Mouse (Mus musculus) erythroblast, embryonic 14.5 days (primary cell): ENCODE data around the gene Tenm3. TPM values are rescaled to one million over a fixed set of nuclear protein-coding genes. Genes with fewer than 3 reads are reported as not detected.

Source experiments
- H3K27me3 ChIP-seq: 2 replicates; pipeline ENCODE4 v1.6.1; 2012; ENCODE audit warnings: inconsistent platforms; ENCODE audit not compliant: control insufficient read depth
- H3K36me3 ChIP-seq: 2 replicates; pipeline ENCODE4 v1.6.1; 2012; ENCODE audit warnings: mild to moderate bottlenecking, inconsistent platforms; ENCODE audit not compliant: control insufficient read depth
- H3K4me1 ChIP-seq: 2 replicates; pipeline ENCODE4 v1.6.1; 2012; ENCODE audit warnings: inconsistent platforms; ENCODE audit not compliant: control insufficient read depth
- H3K4me3 ChIP-seq: replicated peaks from 2 replicates; pipeline ENCODE3; 2012; ENCODE audit warnings: moderate library complexity, mild to moderate bottlenecking, inconsistent platforms
- H3K9me3 ChIP-seq: 2 replicates; pipeline ENCODE4 v1.6.1; 2012; ENCODE audit warnings: low read length, inconsistent platforms, mixed read lengths; ENCODE audit not compliant: control insufficient read depth
- GATA1 ChIP-seq: IDR thresholded peaks from 2 replicates; pipeline ENCODE4 v1.6.1; 2012; ENCODE audit warnings: low read length, inconsistent platforms, mixed read lengths
- TAL1 ChIP-seq: IDR thresholded peaks from 3 replicates; pipeline ENCODE4 v1.6.1; 2012; ENCODE audit warnings: low read length, inconsistent platforms, mixed read lengths
- polyA plus RNA-seq: library from polyadenylated mRNA; stranded (reverse); fragments of >175 nt; gene quantifications from 2 replicates; pipeline ENCODE4 v1.2.3, GENCODE M21; 2012

The Tenm3 gene
- polyA plus RNA-seq, 1 experiment = under 0.01 TPM

DNA sequence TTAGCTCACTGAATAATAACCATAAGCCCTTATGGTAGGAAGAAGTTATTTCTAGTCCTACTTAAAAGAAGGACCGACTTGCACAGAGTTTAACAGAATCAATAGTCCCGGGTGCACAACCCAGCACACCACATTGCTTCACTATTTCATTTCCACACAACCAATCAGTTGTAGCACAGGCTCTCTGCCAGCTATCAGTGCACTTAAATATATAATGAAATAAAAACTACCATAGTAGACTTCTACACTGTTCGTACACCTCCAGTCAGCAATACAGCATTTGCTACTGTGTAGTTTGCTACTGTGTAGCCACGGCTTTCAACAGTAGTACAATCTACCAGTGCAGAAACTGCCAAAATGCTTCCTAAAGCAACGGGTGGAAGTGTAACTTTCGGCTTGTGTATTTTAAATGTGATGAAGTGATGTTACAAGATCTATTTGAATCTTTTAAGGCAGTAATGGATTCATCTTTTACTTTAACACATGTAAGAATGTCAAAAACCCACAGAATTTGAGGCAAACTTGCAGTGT lies 353.1 kb downstream of the Tenm3 start:
- Histone ChIP-seq H3K4me3 (no peak overlapping the region), H3K36me3 (no peaks in the 10 kb centered on the region), H3K4me1 (no peaks in the 10 kb centered on the region), H3K9me3 (peaks cover 13% of the 10 kb centered on the region), H3K27me3 (no peaks in the 10 kb centered on the region)
- TF ChIP-seq TAL1 = no peak
- TF ChIP-seq GATA1 = no peak

- Histone ChIP-seq H3K9me3 (peaks cover 15% of the 10 kb centered on the region; the same call in 1 of the 2 replicates), H3K27me3 (no peaks in the 10 kb centered on the region), H3K4me1 (no peaks in the 10 kb centered on the region), H3K36me3 (no peaks in the 10 kb centered on the region), H3K4me3 (no peak overlapping the region)
- no peak for TF ChIP-seq GATA1
- no peak for TF ChIP-seq TAL1
These were observed 353.7 kb downstream of the Tenm3 start for GRCm38 (mm10) chr8:48489936-48490634.

- Histone ChIP-seq H3K36me3 (no peaks in the 10 kb centered on the region), H3K4me1 (no peaks in the 10 kb centered on the region), H3K4me3 (no peak overlapping the region), H3K27me3 (no peaks in the 10 kb centered on the region), H3K9me3 (peaks cover 15% of the 10 kb centered on the region; the same call in 1 of the 2 replicates)
- TF ChIP-seq GATA1 (no peak), TAL1 (no peak)
These were observed 354.3 kb downstream of the Tenm3 start for GRCm38 (mm10) chr8:48489417-48489816.

DNA sequence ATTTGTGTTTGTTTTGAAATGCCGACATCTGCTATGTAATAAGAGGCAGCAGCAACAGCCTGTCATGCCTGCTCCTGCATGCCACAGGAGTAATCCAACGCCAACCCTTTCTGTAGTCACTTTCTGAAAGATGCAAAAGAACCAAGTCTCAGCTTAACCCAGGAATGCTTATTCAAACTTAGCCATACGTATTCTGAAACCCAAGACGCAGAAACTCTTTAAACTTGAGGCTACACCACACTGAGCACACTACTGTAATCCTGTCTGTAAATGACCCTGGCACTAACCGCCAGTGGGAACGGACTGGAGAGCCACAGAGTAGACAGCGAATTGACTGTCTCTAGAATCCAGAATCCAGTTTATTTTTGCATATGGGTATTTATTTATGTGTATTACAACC lies 354.9 kb downstream of the Tenm3 start:
- no peaks in the 10 kb centered on the region for H3K4me1 ChIP-seq
- H3K9me3 ChIP-seq = peaks cover 13% of the 10 kb centered on the region; the same call in 1 of the 2 replicates
- no peaks in the 10 kb centered on the region for H3K27me3 ChIP-seq
- no peak overlapping the region for H3K4me3 ChIP-seq
- TF ChIP-seq TAL1 (no peak), GATA1 (no peak)
- no peaks in the 10 kb centered on the region for H3K36me3 ChIP-seq

DNA sequence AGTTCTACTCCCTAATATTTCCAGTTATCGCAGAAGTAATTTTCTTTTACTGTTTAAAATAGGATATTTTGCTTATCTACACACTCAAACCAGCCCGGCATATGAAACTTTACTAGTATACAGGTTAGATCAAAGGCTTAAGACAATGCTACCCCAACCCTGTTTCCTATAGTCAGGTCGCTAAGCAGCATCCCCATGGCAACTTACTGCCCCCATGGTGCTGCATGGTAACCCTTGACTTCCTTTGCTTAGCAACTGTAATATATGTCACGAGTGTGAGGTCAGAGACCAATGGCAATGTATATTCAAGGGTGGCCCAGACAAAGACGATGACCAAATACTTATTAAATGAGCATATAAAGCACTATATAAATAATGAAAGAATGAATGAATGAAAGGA lies 359.6 kb downstream of the Tenm3 start:
- peaks cover 22% of the 10 kb centered on the region for H3K9me3 ChIP-seq
- H3K4me1 ChIP-seq = no peaks in the 10 kb centered on the region
- no peak for TF ChIP-seq TAL1
- no peak for TF ChIP-seq GATA1
- no peaks in the 10 kb centered on the region for H3K36me3 ChIP-seq
- no peaks in the 10 kb centered on the region for H3K27me3 ChIP-seq
- H3K4me3 ChIP-seq = no peak overlapping the region

DNA sequence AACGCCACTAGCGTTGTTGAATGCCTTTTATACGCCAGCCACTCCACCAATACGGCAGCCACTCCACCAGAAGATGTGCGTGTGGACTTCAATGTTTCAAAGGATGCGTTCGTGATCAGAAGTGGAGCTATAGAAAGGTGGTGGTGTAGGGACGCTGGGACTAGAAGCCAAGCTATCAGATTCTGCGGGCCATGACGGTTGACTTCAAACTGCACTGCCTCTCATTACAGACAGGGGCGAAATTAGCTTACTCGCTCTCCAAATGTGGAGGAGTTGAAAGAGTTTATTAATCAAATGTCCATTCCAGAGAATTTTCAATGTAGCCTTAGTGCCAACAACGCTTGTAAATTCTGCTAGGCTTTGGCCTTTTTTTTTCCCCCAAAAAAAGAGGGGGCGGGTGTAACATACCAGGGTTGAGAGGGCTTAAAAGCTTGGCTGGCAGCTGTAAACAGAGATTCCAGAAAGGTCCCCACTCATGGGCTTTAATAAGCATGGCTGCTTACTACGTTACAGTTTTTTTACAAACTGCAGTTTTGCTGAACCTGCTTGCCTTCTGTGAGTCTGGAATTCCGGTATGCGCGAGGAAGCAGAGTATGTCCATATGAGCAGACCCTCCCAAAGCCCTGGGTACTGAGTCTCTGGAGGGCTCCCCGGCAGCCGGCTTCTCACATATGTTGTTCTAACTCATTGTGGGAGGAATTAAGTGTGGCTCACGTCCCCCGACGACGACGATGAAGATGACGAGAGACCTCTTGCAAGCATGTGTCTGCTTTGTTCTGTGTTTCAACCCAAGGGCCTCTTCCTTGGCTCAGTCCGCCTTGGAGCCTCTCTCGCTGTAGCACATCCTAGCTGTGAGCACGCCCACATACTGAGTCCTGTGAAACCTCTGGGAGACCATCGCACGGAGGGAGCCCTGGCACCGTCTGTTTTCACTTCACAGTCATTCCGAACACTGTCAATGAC lies 361.8 kb downstream of the Tenm3 start:
- no peaks in the 10 kb centered on the region for H3K36me3 ChIP-seq
- no peaks in the 10 kb centered on the region for H3K4me1 ChIP-seq
- no peaks in the 10 kb centered on the region for H3K27me3 ChIP-seq
- peaks cover 22% of the 10 kb centered on the region for H3K9me3 ChIP-seq
- no peak overlapping the region for H3K4me3 ChIP-seq
- TF ChIP-seq TAL1 (no peak), GATA1 (no peak)

DNA sequence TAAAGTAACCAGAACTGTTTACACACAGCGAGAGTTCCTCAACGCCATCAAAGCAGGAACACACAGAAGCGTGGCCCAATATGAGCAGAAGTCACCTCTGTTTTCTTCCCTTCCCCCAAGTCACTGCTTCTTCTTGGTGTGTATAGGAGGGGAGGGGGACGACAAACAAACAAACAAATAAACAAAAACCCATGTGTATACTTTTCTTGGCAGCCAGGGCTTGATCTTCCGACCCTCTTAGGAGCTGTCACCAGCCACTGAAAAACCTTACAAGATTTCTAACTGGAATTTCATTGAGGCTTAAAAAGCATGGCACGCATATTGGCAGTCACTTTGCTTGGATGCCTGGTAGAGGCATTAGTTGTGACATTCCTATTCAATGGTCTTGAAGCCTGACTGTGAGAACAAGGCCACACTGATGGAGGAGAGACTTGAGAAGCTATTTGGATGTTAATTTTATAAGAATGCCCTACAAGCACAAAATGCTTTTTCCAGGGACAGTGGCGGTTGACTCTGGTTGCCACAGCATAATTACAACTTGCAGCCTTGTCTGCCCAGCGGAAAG lies 366.3 kb downstream of the Tenm3 start:
- Histone ChIP-seq H3K36me3 (no peaks in the 10 kb centered on the region), H3K4me3 (no peak overlapping the region), H3K9me3 (peaks cover 12% of the 10 kb centered on the region), H3K4me1 (no peaks in the 10 kb centered on the region), H3K27me3 (no peaks in the 10 kb centered on the region)
- TF ChIP-seq TAL1 (no peak), GATA1 (no peak)

DNA sequence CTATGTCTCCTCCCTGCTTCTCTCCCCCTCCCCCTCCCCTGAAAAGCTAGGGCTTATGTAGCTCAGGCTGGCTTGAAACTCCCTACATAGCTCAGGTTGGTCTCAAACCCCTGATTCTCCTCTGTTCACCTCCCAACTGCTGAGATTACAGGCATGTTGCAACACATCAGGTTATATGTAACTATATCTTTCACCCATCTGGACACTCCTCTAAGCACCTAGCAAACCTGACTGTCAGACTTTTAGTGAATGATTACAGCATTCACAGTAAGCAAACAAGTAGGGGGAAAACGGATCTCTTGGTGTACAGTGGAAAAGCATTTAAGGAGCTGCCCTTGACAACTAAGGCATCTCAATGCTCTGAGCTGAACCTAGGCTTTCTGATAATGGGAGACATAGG lies 366.9 kb downstream of the Tenm3 start:
- no peaks in the 10 kb centered on the region for H3K36me3 ChIP-seq
- H3K4me3 ChIP-seq = no peak overlapping the region
- H3K27me3 ChIP-seq = no peaks in the 10 kb centered on the region
- H3K9me3 ChIP-seq = peaks cover 10% of the 10 kb centered on the region
- H3K4me1 ChIP-seq = no peaks in the 10 kb centered on the region
- TF ChIP-seq GATA1 (no peak), TAL1 (no peak)

DNA sequence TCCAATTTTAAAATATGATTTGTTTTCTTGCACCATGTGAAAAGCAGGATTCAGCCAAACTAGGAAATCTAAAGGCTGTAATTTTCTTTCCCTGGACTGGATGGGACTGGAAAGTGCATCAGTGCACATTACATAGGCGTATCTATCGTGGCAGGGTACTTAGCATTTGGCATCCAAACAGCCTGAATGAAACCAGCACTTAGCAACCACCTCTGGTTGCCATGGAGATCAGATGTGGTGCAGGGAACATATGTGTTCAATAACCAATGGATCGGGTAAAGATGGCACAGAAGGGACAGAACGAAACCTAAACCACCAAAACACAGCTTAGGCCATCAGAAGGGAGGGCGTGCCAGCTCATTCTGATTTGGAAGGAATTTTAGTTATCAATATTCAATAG lies 376.1 kb downstream of the Tenm3 start:
- no peak for TF ChIP-seq TAL1
- no peak for TF ChIP-seq GATA1

More for the DNA sequence above, 376.1 kb downstream of the Tenm3 start:
- Histone ChIP-seq H3K27me3 (no peaks in the 10 kb centered on the region), H3K9me3 (peaks cover 29% of the 10 kb centered on the region), H3K4me3 (no peak overlapping the region), H3K4me1 (no peaks in the 10 kb centered on the region), H3K36me3 (no peaks in the 10 kb centered on the region)
